Mouse (Mus musculus) urinary bladder, adult 18-20 months (tissue): ENCODE results near the gene Mylpf.

Experiments
- DNase-seq, 2 experiments: peaks; one replicate each; pipeline ENCODE4 v3.0.0; 2022; ENCODE audit warnings: low spot score in 2 of 2, mixed read lengths in 2 of 2

Gene Mylpf

DNA sequence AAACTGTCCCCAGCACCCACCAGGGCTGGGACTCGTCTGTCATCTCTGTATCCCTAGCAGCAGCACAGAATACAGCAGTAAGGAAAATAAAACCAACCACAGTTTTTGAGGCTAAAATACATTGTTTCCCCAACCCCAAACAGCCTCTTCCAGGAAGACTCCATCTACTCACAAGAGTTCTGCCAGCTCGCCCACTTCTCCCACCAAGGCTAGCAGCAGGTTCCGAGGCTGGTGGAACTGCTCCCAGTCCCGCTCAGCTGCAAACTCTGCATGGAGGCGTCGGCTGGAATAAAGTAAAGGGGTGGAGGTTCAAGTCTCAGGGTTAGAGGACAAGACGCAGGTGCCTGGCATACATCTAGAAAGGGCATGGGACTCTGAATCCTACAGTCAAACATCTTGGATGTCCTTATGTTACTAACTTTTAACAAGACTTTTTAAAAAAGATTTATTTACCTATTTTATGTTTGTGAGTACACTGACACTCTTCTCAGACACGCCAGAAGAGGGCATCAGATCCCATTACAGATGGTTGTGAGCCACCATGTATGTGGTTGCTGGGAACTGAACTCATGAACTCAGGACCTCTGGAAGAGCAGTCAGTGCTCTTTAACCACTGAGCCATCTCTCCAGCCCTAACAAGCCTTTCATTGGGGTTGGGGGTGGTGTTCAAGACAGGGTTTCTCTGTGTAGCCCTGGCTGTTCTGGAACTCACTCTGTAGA lies 50.7 kb downstream of the Mylpf start:
- DNase-seq, result no peak

DNA sequence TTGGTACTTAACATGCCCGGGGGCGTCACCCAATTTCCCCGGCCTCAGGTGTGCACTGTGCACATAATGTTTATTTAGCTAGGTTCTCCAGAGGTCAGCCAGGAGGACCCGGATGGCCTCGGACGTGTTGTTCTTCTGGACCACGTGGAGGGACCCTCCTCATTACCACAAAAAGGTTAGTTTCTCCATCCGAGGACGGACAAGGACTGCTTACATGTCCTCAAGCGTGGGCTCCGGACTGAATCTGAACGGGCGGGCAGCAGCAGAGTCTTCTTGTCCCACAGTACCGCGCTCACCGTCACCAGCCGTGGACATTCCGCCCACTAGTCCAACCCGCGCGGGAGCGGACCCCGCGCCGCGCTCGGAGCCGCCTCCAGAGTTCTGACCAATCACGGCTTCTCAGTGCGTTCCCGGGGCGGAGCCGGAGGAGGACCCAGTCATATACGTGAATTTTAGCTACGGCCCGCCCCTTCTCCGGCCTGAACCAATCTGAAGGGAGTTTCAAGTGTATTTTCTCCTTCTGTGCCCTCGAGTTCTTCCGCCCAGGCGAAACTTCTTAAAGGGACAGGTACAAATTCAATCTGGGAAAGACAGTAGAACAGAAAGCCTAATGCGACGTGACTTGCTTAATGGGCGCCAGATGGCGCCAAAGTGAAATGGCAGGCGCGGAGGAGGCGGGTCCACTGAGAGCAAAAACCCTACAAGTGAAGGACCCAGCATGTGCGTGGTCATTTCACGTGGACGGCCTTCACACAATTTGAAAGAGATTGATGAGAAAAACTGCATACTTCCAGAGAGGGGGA lies 51.8 kb downstream of the Mylpf start, which contains the start of gene Dctpp1:
Gene Dctpp1 (minus strand): TSS at position 401 of the 803 bp plus-strand sequence.
- peak; percentile 87 to 96 for DNase-seq

DNA sequence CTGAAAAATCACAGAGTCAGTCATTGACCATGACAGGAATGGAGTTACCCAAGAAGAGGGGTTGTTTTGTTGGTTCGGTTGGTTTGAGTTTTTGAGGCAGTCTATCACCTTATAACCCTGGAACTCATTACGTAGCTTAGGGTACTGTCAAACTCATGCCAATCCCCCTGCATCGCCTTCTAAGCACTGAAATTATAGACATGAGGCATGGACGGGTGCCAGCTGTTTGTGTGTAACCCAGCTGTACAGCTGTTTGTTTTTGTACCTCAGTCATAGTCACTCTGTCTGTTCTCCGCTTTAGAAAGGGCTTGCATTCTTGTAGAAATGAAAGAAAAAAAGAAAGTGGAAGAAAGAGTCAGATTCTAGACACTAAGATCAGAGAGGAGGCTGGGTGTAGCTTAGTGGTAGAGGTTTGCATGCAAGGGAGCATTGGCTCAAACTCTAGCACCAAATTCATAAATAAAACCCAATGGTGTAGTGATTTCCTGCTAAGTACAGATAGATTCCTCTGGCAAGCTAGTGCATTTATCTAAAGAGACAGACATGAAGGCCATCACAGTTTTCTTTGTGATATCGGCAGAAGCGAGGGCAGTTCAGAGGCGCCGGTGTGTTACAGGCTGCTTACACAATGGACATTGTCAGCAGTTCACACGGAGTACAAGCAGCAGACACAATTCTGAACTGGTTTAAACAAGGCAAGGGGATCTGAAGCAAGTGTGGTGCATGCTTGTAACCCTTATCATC lies 53.7 kb downstream of the Mylpf start:
- DNase-seq, result no peak

DNA sequence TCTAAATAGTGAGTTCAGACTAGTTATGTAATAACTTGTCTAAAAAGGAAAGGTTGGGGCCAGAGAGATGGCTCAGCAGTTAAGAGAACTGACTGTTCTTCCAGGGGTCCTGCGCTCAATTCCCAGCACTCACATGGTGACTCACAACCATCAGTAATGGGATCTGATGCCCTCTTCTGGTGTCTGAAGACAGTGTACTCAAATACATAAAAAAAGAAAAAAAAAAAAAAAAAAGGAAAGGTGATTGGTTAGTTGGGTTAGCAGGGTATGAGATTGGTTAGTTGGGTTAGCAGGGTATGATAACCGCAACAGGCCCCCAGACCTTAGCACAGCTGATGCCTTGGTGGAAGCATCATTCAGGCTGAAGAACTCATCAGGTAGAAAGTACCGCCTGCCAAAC lies 54.8 kb downstream of the Mylpf start:
- DNase-seq, result no peak
